Mouse (Mus musculus): ENCODE measurements around the gene Proser1.

- no peak for TF ChIP-seq CTCF (IDR thresholded peaks at IDR 0.05; ENCODE audit: low read depth, low read length)
- no peak for TF ChIP-seq POLR2AphosphoS5 (IDR thresholded peaks at IDR 0.05; ENCODE audit: insufficient replicate concordance, low read depth, low read length)
- no peak for TF ChIP-seq GATA1 (IDR thresholded peaks at IDR 0.05; ENCODE audit: borderline replicate concordance, low read length)
Measured at GRCm38 (mm10) chr3:53422691-53423090, 40.8 kb upstream of the Proser1 start.

All from G1E (cell line).